31 mouse cellular contexts compared by ENCODE assay signal in genomic region chr6:72146803-72147202, GRCm38 (mm10). TPM values are rescaled to one million over a fixed set of nuclear protein-coding genes. Genes with fewer than 3 reads are reported as not detected.
DNase-seq lines count a peak whose midpoint lies in the region; ATAC-seq and TF ChIP-seq lines count a peak whose summit lies in the region.
"Had no signal": no experiment of that assay in that cellular context is flagged by ENCODE, and none has a peak within 500 bp of the region (broad histone marks: within the 10 kb centered on the region; RNA-seq: fewer than 3 reads in every experiment).

No protein-coding gene starts in this region.

- H3K4me1 ChIP-seq in hindbrain, embryonic 16.5 days (ENCODE audit: control insufficient read depth, insufficient read depth, low read depth, low read length): no peaks in the 10 kb centered on the region
- H3K4me1 ChIP-seq in hindbrain, embryonic 14.5 days (replicated peaks; ENCODE audit: control insufficient read depth, insufficient read depth, low read length): no peaks in the 10 kb centered on the region
- H3K4me1 ChIP-seq in G1E (ENCODE audit: insufficient read depth, low read depth, low read length): peaks cover 13% of the 10 kb centered on the region
- H3K4me1 ChIP-seq: forebrain, embryonic 13.5 days; limb, embryonic 10.5 days; limb, embryonic 15.5 days; megakaryocyte, embryonic 14.5 days; midbrain, embryonic 13.5 days; neural tube, embryonic 15.5 days had no signal

- TF ChIP-seq CTCF in G1E (IDR thresholded peaks at IDR 0.05; ENCODE audit: low read depth, low read length): no peak

- no peaks in the 10 kb centered on the region for H3K27me3 ChIP-seq in hindbrain, embryonic 16.5 days (replicated peaks; ENCODE audit: control insufficient read depth, insufficient read depth, low read length)
- no peaks in the 10 kb centered on the region for H3K27me3 ChIP-seq in hindbrain, embryonic 14.5 days (ENCODE audit: control insufficient read depth, insufficient read depth, low read length)
- no peaks in the 10 kb centered on the region for H3K27me3 ChIP-seq in G1E (ENCODE audit: insufficient read depth, low read length)
- H3K27me3 ChIP-seq: CH12.LX; forebrain, embryonic 13.5 days; limb, embryonic 15.5 days; liver, embryonic 13.5 days; midbrain, embryonic 13.5 days; neural tube, embryonic 15.5 days had no signal

- peak; percentile 2 for DNase-seq in adrenal gland, postnatal 14 days
- no peak for DNase-seq in adrenal gland, adult 8-10 months
- no peak for DNase-seq in hindbrain, embryonic 14.5 days (ENCODE audit: low spot score)
- peak; percentile 62 for DNase-seq in layer of hippocampus, adult 9-11 months
- no peak for DNase-seq in layer of hippocampus, postnatal 36 days
- no peak for DNase-seq in G1E (ENCODE audit: low spot score)
- DNase-seq in cerebellum, postnatal 36 days: no peak
- DNase-seq: adrenal gland, postnatal 10 days; cerebellum, adult 18-20 months; cerebellum, postnatal 10 days; gastrocnemius, postnatal 25 days; heart, adult 18-20 months; heart, postnatal 4 days; kidney, adult 9 months; kidney, postnatal 10 days; liver, embryonic 13.5 days; lung, adult 18-20 months; lung, postnatal 4 days; retina, postnatal 1 day; thymus, postnatal 4 days had no signal

- ATAC-seq in hindbrain, embryonic 16.5 days: peak; percentile 34; the same call in 1 of the 2 replicates
- no peak for ATAC-seq in hindbrain, embryonic 14.5 days (ENCODE audit: low FRiP score)
- no peak for ATAC-seq in G1E (ENCODE audit: extremely low read depth, insufficient number of reproducible peaks, low FRiP score, poor library complexity, severe bottlenecking)
- ATAC-seq: forebrain, embryonic 13.5 days; intestine, postnatal 0 days; lung, postnatal 0 days; midbrain, embryonic 13.5 days had no signal

- peaks cover 41% of the 10 kb centered on the region for H3K36me3 ChIP-seq in hindbrain, embryonic 16.5 days (ENCODE audit: control insufficient read depth, insufficient read depth, low read length)
- H3K36me3 ChIP-seq in hindbrain, embryonic 14.5 days (replicated peaks; ENCODE audit: control insufficient read depth, insufficient read depth): peaks cover 40% of the 10 kb centered on the region
- peaks cover 95% of the 10 kb centered on the region for H3K36me3 ChIP-seq in G1E (replicated peaks)

- peaks cover 8% of the 10 kb centered on the region; the same call in 1 of the 2 replicates for H3K9me3 ChIP-seq in hindbrain, embryonic 16.5 days (ENCODE audit: control insufficient read depth, low read length)
- peaks cover 10% of the 10 kb centered on the region; the same call in 1 of the 2 replicates for H3K9me3 ChIP-seq in hindbrain, embryonic 14.5 days (ENCODE audit: control insufficient read depth, low read length)
- peaks cover 31% of the 10 kb centered on the region for H3K9me3 ChIP-seq in G1E (replicated peaks)
- H3K9me3 ChIP-seq: limb, embryonic 10.5 days; limb, embryonic 15.5 days; neural tube, embryonic 15.5 days had no signal

- H3K4me2 ChIP-seq in hindbrain, embryonic 16.5 days (ENCODE audit: low read length): no peak overlapping the region
- no peak overlapping the region for H3K4me2 ChIP-seq in hindbrain, embryonic 14.5 days (replicated peaks)
- H3K4me2 ChIP-seq: forebrain, embryonic 13.5 days; heart, embryonic 11.5 days; limb, embryonic 15.5 days; liver, embryonic 13.5 days; midbrain, embryonic 13.5 days; neural tube, embryonic 15.5 days had no signal

- H3K4me3 ChIP-seq in hindbrain, embryonic 16.5 days (ENCODE audit: low read length): no peak overlapping the region
- no peak overlapping the region for H3K4me3 ChIP-seq in hindbrain, embryonic 14.5 days (replicated peaks; ENCODE audit: low read length)
- peak overlapping the region; percentile 27; the same call in 1 of the 2 replicates for H3K4me3 ChIP-seq in G1E (ENCODE audit: low read depth, low read length)
- H3K4me3 ChIP-seq: forebrain, embryonic 13.5 days; limb, embryonic 10.5 days; limb, embryonic 15.5 days; liver, embryonic 13.5 days; megakaryocyte, embryonic 14.5 days; midbrain, embryonic 13.5 days; neural tube, embryonic 15.5 days had no signal

- WGBS in hindbrain, embryonic 16.5 days: 89% methylated on average over 14 of the region's 14 CpGs
- WGBS in hindbrain, embryonic 14.5 days: 90% methylated on average over 14 of the region's 14 CpGs

- H3K9ac ChIP-seq in hindbrain, embryonic 16.5 days (ENCODE audit: low read depth, low read length): no peak overlapping the region
- H3K9ac ChIP-seq in hindbrain, embryonic 14.5 days: no peak overlapping the region
- H3K9ac ChIP-seq: forebrain, embryonic 13.5 days; limb, embryonic 15.5 days; liver, embryonic 13.5 days; midbrain, embryonic 13.5 days; neural tube, embryonic 15.5 days had no signal

- H3K27ac ChIP-seq in hindbrain, embryonic 16.5 days (ENCODE audit: low read depth, low read length): no peak overlapping the region
- no peak overlapping the region for H3K27ac ChIP-seq in hindbrain, embryonic 14.5 days
- H3K27ac ChIP-seq: forebrain, embryonic 13.5 days; limb, embryonic 10.5 days; limb, embryonic 15.5 days; liver, embryonic 13.5 days; midbrain, embryonic 13.5 days; neural tube, embryonic 15.5 days had no signal

RNA-seq across cellular contexts. Expression of gene St3gal5, which starts 49.4 kb away (rescaled TPM):
- 137 and 170 TPM in 2 replicates for total RNA-seq in adrenal gland, postnatal 14 days (2021)
- total RNA-seq in adrenal gland, adult 8-10 months (2022): 100 to 1,000 TPM; 106 to 366 (median 212) TPM
- 64.7 and 69.2 TPM in 2 replicates for polyA plus RNA-seq in hindbrain, embryonic 16.5 days (2015; fragmentation: Nextera tagmentation; extraction: Ambion mirVana)
- polyA plus RNA-seq in hindbrain, embryonic 14.5 days (2014; fragmentation: Nextera tagmentation; extraction: Ambion mirVana): 59.6 and 64.9 TPM in 2 replicates
- total RNA-seq in layer of hippocampus, postnatal 36 days (2021): 10 to 100 TPM; 97.7 to 99.5 TPM
- 95.2 and 107 TPM in 2 replicates for total RNA-seq in G1E (2014; fragmentation: Nextera tagmentation)
- 46.8 and 51.0 TPM in 2 replicates for total RNA-seq in G1E (2017)
- 62.8 and 70.0 TPM in 2 replicates for polyA plus RNA-seq in G1E (2012)

Comparison
In these comparisons a context has a peak if more than half of its experiments do, and no peak if none do; other contexts are left out.
1. DNase-seq: peak in adrenal gland, postnatal 14 days (single experiment) and layer of hippocampus, adult 9-11 months (single experiment); none in adrenal gland, adult 8-10 months (single experiment), hindbrain, embryonic 14.5 days (single experiment), layer of hippocampus, postnatal 36 days (0 of 2), G1E (single experiment) and cerebellum, postnatal 36 days (0 of 2).